Mouse (Mus musculus): ENCODE results near the gene Adgrl2. TPM values are rescaled to one million over a fixed set of nuclear protein-coding genes. Genes with fewer than 3 reads are reported as not detected.

Gene Adgrl2
- polyA plus RNA-seq (2016; fragmentation: Nextera tagmentation; extraction: Ambion mirVana), result 64.4 and 64.6 TPM in 2 replicates

DNA sequence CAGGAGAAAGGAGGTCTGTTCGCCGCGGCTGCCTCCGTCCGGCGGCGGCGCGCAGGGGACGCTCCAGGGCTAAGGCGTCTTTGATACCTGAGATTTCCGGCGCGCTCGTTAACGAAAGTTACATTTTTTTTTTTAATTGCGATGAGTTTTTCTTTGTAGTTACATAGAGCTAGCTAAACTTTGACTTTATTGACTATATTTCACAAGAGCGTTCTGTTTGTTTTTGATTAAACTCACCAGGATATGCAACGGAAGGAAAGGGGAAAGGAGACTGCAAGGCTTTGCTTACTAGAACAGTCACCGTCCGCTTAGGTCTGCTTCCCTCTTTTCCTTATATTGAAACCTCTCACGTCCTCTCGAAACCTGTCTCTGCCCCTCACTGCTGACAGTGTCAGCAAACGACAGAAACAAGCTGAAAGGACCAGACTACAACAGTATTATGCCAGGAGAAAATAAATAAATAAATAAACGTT is at the start of gene Adgrl2:
Gene Adgrl2 (minus strand): TSS at position 25 of the 473 bp plus-strand sequence.
- DNase-seq (ENCODE audit: low spot score), result no peak

DNA sequence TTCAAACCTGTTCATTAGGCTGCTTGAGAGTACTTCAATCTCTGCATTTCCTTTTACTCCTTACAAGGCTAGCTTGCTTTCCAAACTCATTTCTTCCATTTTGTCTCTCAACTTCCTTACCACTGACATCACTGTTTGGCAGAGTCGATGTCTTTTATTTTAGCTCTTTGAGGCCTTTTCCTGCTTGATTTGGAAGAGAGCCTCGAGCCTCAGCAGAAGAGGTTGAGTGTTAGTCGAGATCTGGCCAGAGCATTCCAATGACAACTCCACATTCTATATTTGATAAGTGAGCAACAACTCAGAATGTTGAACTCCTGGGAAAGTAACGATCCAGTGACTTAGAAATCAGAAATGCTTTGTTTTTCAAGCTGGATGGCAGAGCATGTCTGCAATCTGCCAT is 48.4 kb upstream of the Adgrl2 start:
- Histone ChIP-seq H3K36me3 (no peaks in the 10 kb centered on the region), H3K27me3 (ENCODE audit: insufficient read depth, poor library complexity, severe bottlenecking) (no peaks in the 10 kb centered on the region), H3K27ac (no peak overlapping the region), H3K4me1 (replicated peaks) (peaks cover 23% of the 10 kb centered on the region), H3K9me3 (no peaks in the 10 kb centered on the region), H3K4me3 (no peak overlapping the region)
- no peak for DNase-seq (ENCODE audit: low spot score)
- 78% methylated on average over 4 of the region's 4 CpGs for WGBS

More for the DNA sequence above, at the start of gene Adgrl2:
- H3K27me3 ChIP-seq (ENCODE audit: insufficient read depth, poor library complexity, severe bottlenecking), result no peaks in the 10 kb centered on the region
- no peaks in the 10 kb centered on the region for H3K36me3 ChIP-seq
- WGBS, result under 1% methylated on average over 25 of the region's 25 CpGs
- H3K9me3 ChIP-seq, result no peaks in the 10 kb centered on the region
- H3K27ac ChIP-seq, result peak within 1 kb of the TSS; percentile 99
- peak within 1 kb of the TSS; percentile 97 for H3K4me3 ChIP-seq
- H3K4me1 ChIP-seq (replicated peaks), result peaks cover 23% of the 10 kb centered on the region

DNA sequence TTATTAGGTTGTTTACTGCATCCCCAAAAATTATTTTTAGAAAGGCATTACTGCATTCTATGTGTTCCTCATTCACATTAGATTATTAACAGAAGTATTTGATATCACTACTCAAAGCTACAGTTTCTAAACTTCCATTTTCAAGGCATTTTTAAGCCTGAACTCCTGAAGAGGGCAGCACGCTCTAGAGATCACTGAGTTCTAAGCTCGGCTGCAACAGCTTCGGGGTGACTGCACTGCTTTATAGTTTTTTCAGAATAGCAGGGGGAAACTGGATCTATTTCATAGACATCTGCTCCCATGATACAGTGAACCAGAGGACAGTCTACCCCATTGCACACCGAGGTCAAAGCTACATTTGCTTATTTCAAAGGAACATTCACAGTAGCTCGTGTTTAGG is 29.6 kb upstream of the Adgrl2 start:
- Histone ChIP-seq H3K36me3 (no peaks in the 10 kb centered on the region), H3K27ac (no peak overlapping the region), H3K4me3 (no peak overlapping the region), H3K4me1 (replicated peaks) (no peaks in the 10 kb centered on the region), H3K27me3 (ENCODE audit: insufficient read depth, poor library complexity, severe bottlenecking) (no peaks in the 10 kb centered on the region), H3K9me3 (no peaks in the 10 kb centered on the region)
- DNase-seq (ENCODE audit: low spot score), result no peak
- 74% methylated on average over 5 of the region's 5 CpGs for WGBS

GRCm38 (mm10) chr3:149009311-149009710 is 19.0 kb upstream of the Adgrl2 start:
- Histone ChIP-seq H3K27ac (no peak overlapping the region), H3K36me3 (no peaks in the 10 kb centered on the region), H3K27me3 (ENCODE audit: insufficient read depth, poor library complexity, severe bottlenecking) (no peaks in the 10 kb centered on the region), H3K9me3 (no peaks in the 10 kb centered on the region), H3K4me1 (replicated peaks) (no peaks in the 10 kb centered on the region), H3K4me3 (no peak overlapping the region)
- 87% methylated on average over 7 of the region's 7 CpGs for WGBS
- no peak for DNase-seq (ENCODE audit: low spot score)

- no peaks in the 10 kb centered on the region for H3K27me3 ChIP-seq (ENCODE audit: insufficient read depth, poor library complexity, severe bottlenecking)
- H3K36me3 ChIP-seq, result no peaks in the 10 kb centered on the region
- H3K9me3 ChIP-seq, result no peaks in the 10 kb centered on the region
- H3K27ac ChIP-seq, result no peak overlapping the region
- DNase-seq (ENCODE audit: low spot score), result no peak
- H3K4me1 ChIP-seq (replicated peaks), result no peaks in the 10 kb centered on the region
- 81% methylated on average over 6 of the region's 6 CpGs for WGBS
- no peak overlapping the region for H3K4me3 ChIP-seq
Measured at GRCm38 (mm10) chr3:149008634-149009023, 18.3 kb upstream of the Adgrl2 start.

DNA sequence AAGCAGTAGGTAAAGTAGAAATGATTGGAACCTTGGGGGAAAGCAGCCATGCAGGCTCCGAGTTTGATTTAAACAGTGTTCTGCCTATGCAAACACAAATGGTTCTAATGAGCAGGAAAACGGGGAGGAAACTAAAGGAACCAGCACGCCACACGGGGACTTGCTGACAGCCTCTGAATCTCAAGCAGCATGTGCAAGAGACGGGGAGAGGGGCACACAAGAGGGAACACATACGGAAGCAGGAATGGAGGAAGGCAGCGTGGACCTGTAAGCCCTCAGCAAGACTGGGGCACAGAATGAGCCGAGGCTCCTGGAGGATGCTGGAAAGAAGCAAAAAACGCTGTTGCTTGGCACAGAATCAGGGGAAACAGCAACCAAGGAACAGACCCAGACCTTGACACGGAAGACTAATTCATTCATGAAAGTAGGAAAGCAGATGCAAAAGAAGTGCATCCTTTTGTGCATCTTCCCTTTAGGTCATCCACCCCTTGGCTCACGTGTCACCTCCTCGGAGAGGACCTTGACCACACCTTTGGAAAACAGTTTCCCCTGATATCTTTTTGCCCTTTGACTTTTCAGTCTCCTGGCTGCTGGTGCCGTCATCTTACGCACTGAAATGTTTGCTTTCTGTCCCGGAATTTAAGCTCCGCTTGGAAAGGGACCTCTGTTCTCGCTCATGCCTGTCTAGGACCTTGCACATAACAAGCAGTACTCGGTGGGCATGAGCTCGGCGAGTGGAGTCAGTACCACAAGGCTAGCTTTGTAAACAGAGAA is 17.7 kb upstream of the Adgrl2 start:
- DNase-seq (ENCODE audit: low spot score), result no peak
- WGBS, result 71% methylated on average over 20 of the region's 20 CpGs
- Histone ChIP-seq H3K9me3 (no peaks in the 10 kb centered on the region), H3K27ac (no peak overlapping the region), H3K27me3 (ENCODE audit: insufficient read depth, poor library complexity, severe bottlenecking) (no peaks in the 10 kb centered on the region), H3K36me3 (no peaks in the 10 kb centered on the region), H3K4me3 (no peak overlapping the region), H3K4me1 (replicated peaks) (no peaks in the 10 kb centered on the region)

GRCm38 (mm10) chr3:149001364-149001763 is 11.0 kb upstream of the Adgrl2 start:
- no peaks in the 10 kb centered on the region for H3K9me3 ChIP-seq
- no peaks in the 10 kb centered on the region for H3K36me3 ChIP-seq
- DNase-seq (ENCODE audit: low spot score), result no peak
- WGBS, result 22% methylated on average over 8 of the region's 8 CpGs
- H3K4me1 ChIP-seq (replicated peaks), result peaks cover 12% of the 10 kb centered on the region
- H3K27me3 ChIP-seq (ENCODE audit: insufficient read depth, poor library complexity, severe bottlenecking), result no peaks in the 10 kb centered on the region
- no peak overlapping the region for H3K27ac ChIP-seq
- no peak overlapping the region for H3K4me3 ChIP-seq

DNA sequence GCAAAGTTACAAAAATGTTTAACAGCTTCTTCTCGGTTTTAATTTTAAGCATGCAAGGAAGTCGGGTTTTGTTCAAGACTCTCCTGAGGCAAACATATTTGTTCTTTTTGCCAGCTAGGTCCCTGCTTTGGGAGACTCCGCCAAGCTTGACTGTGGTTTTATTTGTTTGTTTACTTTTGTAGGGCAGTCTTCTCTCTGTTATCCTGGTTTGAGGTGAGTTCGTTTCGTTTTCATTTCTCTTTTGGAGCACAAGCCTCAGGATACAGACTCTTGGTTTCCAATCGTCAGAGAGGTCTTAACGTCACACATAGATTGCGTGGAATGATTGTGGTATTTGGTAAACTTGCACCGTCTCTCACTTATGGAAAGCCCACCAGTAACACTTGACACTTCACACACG is 8.3 kb upstream of the Adgrl2 start:
- no peaks in the 10 kb centered on the region for H3K27me3 ChIP-seq (ENCODE audit: insufficient read depth, poor library complexity, severe bottlenecking)
- H3K4me1 ChIP-seq (replicated peaks), result peaks cover 12% of the 10 kb centered on the region
- no peaks in the 10 kb centered on the region for H3K9me3 ChIP-seq
- H3K4me3 ChIP-seq, result no peak overlapping the region
- no peak overlapping the region for H3K27ac ChIP-seq
- H3K36me3 ChIP-seq, result no peaks in the 10 kb centered on the region
- DNase-seq (ENCODE audit: low spot score), result no peak
- WGBS, result 74% methylated on average over 10 of the region's 10 CpGs

GRCm38 (mm10) chr3:148991056-148991455 is 701 bp upstream of the Adgrl2 start:
- peak overlapping the region; percentile 97 for H3K4me3 ChIP-seq
- no peaks in the 10 kb centered on the region for H3K9me3 ChIP-seq
- no peaks in the 10 kb centered on the region for H3K27me3 ChIP-seq (ENCODE audit: insufficient read depth, poor library complexity, severe bottlenecking)
- no peaks in the 10 kb centered on the region for H3K36me3 ChIP-seq
- 2% methylated on average over 8 of the region's 8 CpGs for WGBS
- DNase-seq (ENCODE audit: low spot score), result no peak
- H3K4me1 ChIP-seq (replicated peaks), result peaks cover 18% of the 10 kb centered on the region
- H3K27ac ChIP-seq, result peak overlapping the region; percentile 99

DNA sequence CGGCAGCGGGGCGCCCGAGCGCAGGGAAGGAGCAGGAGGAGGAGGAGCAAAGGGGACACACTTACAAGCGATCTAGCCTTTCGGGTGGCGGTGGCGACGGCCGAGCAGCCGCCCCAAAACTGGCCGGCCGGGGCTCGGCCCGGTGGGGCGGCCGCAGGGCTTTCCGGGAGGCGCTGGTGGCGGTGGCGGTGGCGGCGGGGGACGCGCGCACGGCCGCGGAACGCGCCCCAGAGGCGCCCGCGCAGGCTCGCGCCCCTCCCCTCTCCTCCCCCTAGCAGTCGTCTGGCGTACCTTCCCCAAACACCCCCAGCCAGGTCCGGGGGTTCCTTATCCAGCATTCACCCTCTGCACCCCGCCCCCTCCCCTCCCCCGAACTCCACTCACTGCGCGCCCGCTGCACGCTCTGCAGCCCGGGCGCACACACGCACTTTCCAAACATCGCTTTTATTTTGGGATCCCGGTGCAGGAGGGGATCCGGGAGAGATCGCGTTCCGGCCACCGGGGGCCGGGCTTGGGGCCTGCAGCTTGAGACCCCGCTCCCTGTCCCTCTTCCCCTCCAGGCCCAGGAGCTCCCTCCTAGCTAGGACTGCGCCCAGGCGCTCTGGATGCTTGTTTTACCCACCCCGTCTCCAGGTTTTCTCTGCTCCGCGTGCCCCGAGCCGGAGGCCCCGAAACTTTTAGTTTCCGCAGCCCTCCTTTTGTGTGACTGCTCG is 381 bp downstream of the Adgrl2 start:
- H3K9me3 ChIP-seq, result no peaks in the 10 kb centered on the region
- H3K36me3 ChIP-seq, result no peaks in the 10 kb centered on the region
- DNase-seq (ENCODE audit: low spot score), result peak; percentile 85
- under 1% methylated on average over 66 of the region's 68 CpGs for WGBS
- H3K4me3 ChIP-seq, result peak overlapping the region; percentile 97
- peak overlapping the region; percentile 99 for H3K27ac ChIP-seq
- no peaks in the 10 kb centered on the region for H3K27me3 ChIP-seq (ENCODE audit: insufficient read depth, poor library complexity, severe bottlenecking)
- peaks cover 29% of the 10 kb centered on the region for H3K4me1 ChIP-seq (replicated peaks)

GRCm38 (mm10) chr3:148988996-148989817 is 1.1 kb downstream of the Adgrl2 start:
- no peaks in the 10 kb centered on the region for H3K36me3 ChIP-seq
- H3K4me3 ChIP-seq, result peak overlapping the region; percentile 97
- H3K27me3 ChIP-seq (ENCODE audit: insufficient read depth, poor library complexity, severe bottlenecking), result no peaks in the 10 kb centered on the region
- peak overlapping the region; percentile 99 for H3K27ac ChIP-seq
- H3K9me3 ChIP-seq, result no peaks in the 10 kb centered on the region
- WGBS, result under 1% methylated on average over 75 of the region's 75 CpGs
- DNase-seq (ENCODE audit: low spot score), result peak; percentile 94
- H3K4me1 ChIP-seq (replicated peaks), result peaks cover 36% of the 10 kb centered on the region

DNA sequence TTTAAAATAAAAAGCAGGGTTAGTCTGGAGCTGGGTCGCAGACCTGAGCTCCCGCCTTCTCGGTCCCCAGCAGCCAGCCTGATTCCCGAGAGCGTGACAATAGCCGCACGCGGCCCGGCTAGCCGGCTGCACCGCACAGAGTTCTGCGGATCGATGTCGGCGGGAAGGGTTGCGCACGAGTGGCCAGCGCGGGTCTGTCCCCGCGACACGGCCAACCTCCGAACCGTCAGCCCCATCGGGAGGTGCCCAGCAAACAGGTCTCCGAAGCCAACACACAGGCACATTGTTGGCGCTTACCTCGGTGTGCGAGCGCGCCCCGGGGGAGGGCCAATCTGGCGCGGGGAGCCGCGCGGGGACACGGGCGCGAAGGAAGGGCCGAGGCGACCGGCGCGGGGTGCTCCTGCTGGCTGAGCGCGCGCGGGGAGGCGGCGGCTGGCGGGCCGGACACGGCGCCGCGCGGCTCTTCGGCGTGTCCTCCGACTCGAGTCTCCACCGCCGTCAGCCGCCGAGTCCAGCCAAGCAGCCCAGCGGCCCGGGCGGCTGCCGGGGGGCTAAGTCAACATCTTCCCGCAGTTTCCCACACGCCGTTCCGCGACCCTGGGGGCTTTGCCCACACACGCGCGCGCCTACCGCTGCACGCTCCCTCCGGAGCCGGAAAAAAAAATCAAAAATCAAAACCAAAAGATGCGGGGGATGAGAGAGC is 1.9 kb downstream of the Adgrl2 start:
- H3K4me1 ChIP-seq (replicated peaks), result peaks cover 44% of the 10 kb centered on the region
- H3K27ac ChIP-seq, result peak overlapping the region; percentile 99
- H3K9me3 ChIP-seq, result no peaks in the 10 kb centered on the region
- no peaks in the 10 kb centered on the region for H3K27me3 ChIP-seq (ENCODE audit: insufficient read depth, poor library complexity, severe bottlenecking)
- peak overlapping the region; percentile 97 for H3K4me3 ChIP-seq
- no peaks in the 10 kb centered on the region for H3K36me3 ChIP-seq
- DNase-seq (ENCODE audit: low spot score), result peak; percentile 65
- under 1% methylated on average over 84 of the region's 84 CpGs for WGBS
